Mouse (Mus musculus): ENCODE data around the gene Fam135a. TPM values are rescaled to one million over a fixed set of nuclear protein-coding genes. Genes with fewer than 3 reads are reported as not detected.

Fam135a gene
- total and polyA plus RNA-seq, 3 experiments: not detected

DNA sequence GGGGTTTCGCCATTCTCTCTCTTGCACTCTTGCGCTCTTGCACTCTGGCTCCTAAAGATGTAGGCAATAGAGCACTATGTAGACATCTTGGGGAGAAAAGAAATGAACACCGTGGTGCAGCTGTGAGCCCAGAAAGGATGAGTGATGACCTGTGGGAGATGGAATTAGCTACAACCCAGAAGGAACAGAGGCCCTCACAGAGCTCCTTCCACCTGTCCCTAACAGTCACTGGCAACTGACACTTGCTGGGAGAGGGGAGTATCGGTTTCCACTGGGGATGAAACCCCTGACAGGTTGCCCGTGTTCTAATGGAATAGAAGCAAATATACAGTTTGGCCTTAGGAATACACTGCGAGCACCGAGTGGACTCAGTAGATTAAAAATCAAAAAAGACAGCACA lies 31.3 kb downstream of the Fam135a start:
- Histone ChIP-seq H3K27me3 (ENCODE audit: control insufficient read depth in 1 of 2, insufficient read depth in 2 of 2, low read length in 2 of 2) (no peaks in the 10 kb centered on the region), H3K27ac (ENCODE audit: control insufficient read depth, low read depth, low read length) (no peak overlapping the region), H3K79me2 (ENCODE audit: control insufficient read depth, insufficient read depth, low read length, poor library complexity) (no peaks in the 10 kb centered on the region), H3K4me1 (ENCODE audit: control insufficient read depth in 1 of 2, insufficient read depth in 2 of 2, low read length in 2 of 2) (no peaks in the 10 kb centered on the region), H3K9me3 (replicated peaks; ENCODE audit: insufficient read depth, low read length) (no peaks in the 10 kb centered on the region), H3K36me3 (ENCODE audit: control insufficient read depth in 1 of 2, insufficient read depth in 2 of 2, low read length in 2 of 2) (no peaks in the 10 kb centered on the region), H3K9ac (ENCODE audit: control insufficient read depth, low read depth, low read length, poor library complexity, severe bottlenecking) (no peak overlapping the region), H3K4me3 (ENCODE audit: control insufficient read depth in 1 of 2, insufficient read depth in 1 of 2, low read depth in 2 of 2, low read length in 2 of 2) (no peak overlapping the region)
- no peak for DNase-seq (ENCODE audit: low read depth, low spot score)
- TF ChIP-seq BHLHE40 (IDR thresholded peaks at IDR 0.05; ENCODE audit: borderline replicate concordance, low read depth, low read length) (no peak), HCFC1 (IDR thresholded peaks at IDR 0.05; ENCODE audit: low read depth, low read length) (no peak), MXI1 (IDR thresholded peaks at IDR 0.05; ENCODE audit: low read depth, low read length) (no peak), UBTF (IDR thresholded peaks at IDR 0.05; ENCODE audit: borderline replicate concordance, insufficient read depth, low read depth, low read length) (no peak), POLR2AphosphoS5 (IDR thresholded peaks at IDR 0.05; ENCODE audit: borderline replicate concordance, low read depth, low read length) (no peak), ELF1 (IDR thresholded peaks at IDR 0.05; ENCODE audit: low read depth, low read length) (no peak), JUND (IDR thresholded peaks at IDR 0.05; ENCODE audit: low read depth, low read length) (no peak), EP300 (IDR thresholded peaks at IDR 0.05; ENCODE audit: low read depth in 1 of 2, low read length in 2 of 2) (no peak), TCF12 (IDR thresholded peaks at IDR 0.05; ENCODE audit: low read depth, low read length) (no peak)

- Histone ChIP-seq H3K9me3 (replicated peaks; ENCODE audit: insufficient read depth, low read length) (no peaks in the 10 kb centered on the region), H3K9ac (ENCODE audit: control insufficient read depth, low read depth, low read length, poor library complexity, severe bottlenecking) (no peak overlapping the region), H3K27me3 (ENCODE audit: control insufficient read depth in 1 of 2, insufficient read depth in 2 of 2, low read length in 2 of 2) (no peaks in the 10 kb centered on the region), H3K36me3 (ENCODE audit: control insufficient read depth in 1 of 2, insufficient read depth in 2 of 2, low read length in 2 of 2) (no peaks in the 10 kb centered on the region), H3K27ac (ENCODE audit: control insufficient read depth, low read depth, low read length) (no peak overlapping the region), H3K79me2 (ENCODE audit: control insufficient read depth, insufficient read depth, low read length, poor library complexity) (no peaks in the 10 kb centered on the region), H3K4me1 (ENCODE audit: control insufficient read depth in 1 of 2, insufficient read depth in 2 of 2, low read length in 2 of 2) (no peaks in the 10 kb centered on the region), H3K4me3 (ENCODE audit: control insufficient read depth in 1 of 2, insufficient read depth in 1 of 2, low read depth in 2 of 2, low read length in 2 of 2) (no peak overlapping the region)
- no peak for TF ChIP-seq ZNF384 (IDR thresholded peaks at IDR 0.05; ENCODE audit: low read depth, low read length)
- no peak for DNase-seq (ENCODE audit: low read depth, low spot score)
These were observed 33.4 kb downstream of the Fam135a start for GRCm38 (mm10) chr1:24066706-24067105.

DNA sequence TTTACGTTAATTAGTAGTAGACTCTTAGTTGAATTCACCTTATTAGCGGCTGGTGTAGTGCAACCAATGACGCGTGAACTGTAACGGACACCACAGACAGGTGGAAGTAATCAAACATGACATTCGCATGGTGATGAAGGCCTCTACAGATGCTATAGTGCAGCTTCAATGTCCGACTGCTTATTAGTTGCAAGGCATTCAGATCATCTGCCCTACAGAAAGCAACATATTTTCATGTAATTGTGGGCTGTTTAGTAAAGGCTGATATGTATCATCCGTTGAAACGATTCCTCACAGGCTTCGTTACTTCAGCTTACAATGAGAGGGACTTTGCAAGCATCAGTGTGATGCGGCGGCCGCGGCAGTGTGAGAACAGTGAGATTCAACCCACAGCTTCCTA lies 44.4 kb downstream of the Fam135a start:
- no peak for TF ChIP-seq MAZ (IDR thresholded peaks at IDR 0.05; ENCODE audit: low read depth, low read length)
- TF ChIP-seq RCOR1 (IDR thresholded peaks at IDR 0.05; ENCODE audit: low read depth, low read length): no peak
- no peak for TF ChIP-seq ZMIZ1 (IDR thresholded peaks at IDR 0.05; ENCODE audit: low read depth, low read length)
- TF ChIP-seq USF1 (IDR thresholded peaks at IDR 0.05; ENCODE audit: low read depth, low read length): no peak
- no peak for TF ChIP-seq RAD21 (IDR thresholded peaks at IDR 0.05; ENCODE audit: low read depth, low read length)
- no peak for TF ChIP-seq POLR2AphosphoS5 (IDR thresholded peaks at IDR 0.05; ENCODE audit: borderline replicate concordance, low read depth, low read length)
- no peak for TF ChIP-seq JUND (IDR thresholded peaks at IDR 0.05; ENCODE audit: low read depth, low read length)
- no peak for TF ChIP-seq SIN3A (IDR thresholded peaks at IDR 0.05; ENCODE audit: low read length)
- TF ChIP-seq TBP (IDR thresholded peaks at IDR 0.05; ENCODE audit: low read depth, low read length): no peak
- no peak overlapping the region for H3K27ac ChIP-seq (ENCODE audit: control insufficient read depth, low read depth, low read length)
- no peaks in the 10 kb centered on the region for H3K79me2 ChIP-seq (ENCODE audit: control insufficient read depth, insufficient read depth, low read length, poor library complexity)

More for the DNA sequence above, 44.4 kb downstream of the Fam135a start:
- Histone ChIP-seq H3K27me3 (ENCODE audit: control insufficient read depth in 1 of 2, insufficient read depth in 2 of 2, low read length in 2 of 2) (no peaks in the 10 kb centered on the region; a peak in 1 of 4 replicates), H3K9ac (ENCODE audit: control insufficient read depth, low read depth, low read length, poor library complexity, severe bottlenecking) (no peak overlapping the region), H3K4me3 (ENCODE audit: control insufficient read depth in 1 of 2, insufficient read depth in 1 of 2, low read depth in 2 of 2, low read length in 2 of 2) (no peak overlapping the region), H3K36me3 (ENCODE audit: control insufficient read depth in 1 of 2, insufficient read depth in 2 of 2, low read length in 2 of 2) (no peaks in the 10 kb centered on the region), H3K4me1 (ENCODE audit: control insufficient read depth in 1 of 2, insufficient read depth in 2 of 2, low read length in 2 of 2) (no peaks in the 10 kb centered on the region), H3K9me3 (replicated peaks; ENCODE audit: insufficient read depth, low read length) (no peaks in the 10 kb centered on the region)
- no peak for DNase-seq (ENCODE audit: low read depth, low spot score)
